Mouse (Mus musculus) bone marrow, adult 2 months (tissue): Measurements from ENCODE around the gene Nfe2l2.

Experiments used
- CTCF ChIP-seq: fragments of 200-500 bp; IDR thresholded peaks from 2 replicates; pipeline ENCODE4 v1.5.1; 2011; ENCODE audit warnings: low read length, control low read depth; ENCODE audit not compliant: control insufficient read depth, insufficient read depth
- POLR2A ChIP-seq: fragments of 200-500 bp; IDR thresholded peaks from 2 replicates; pipeline ENCODE4 v1.6.1; 2011; ENCODE audit warnings: low read depth, mild to moderate bottlenecking, control low read depth, low read length, borderline replicate concordance; ENCODE audit not compliant: control insufficient read depth

GRCm38 (mm10) chr2:75626597-75627440 lies 77.6 kb downstream of the Nfe2l2 start:
- no peak for TF ChIP-seq CTCF
- no peak for TF ChIP-seq POLR2A
